Mouse (Mus musculus): Measurements from ENCODE around the gene Vti1a.
A peak's percentile ranks its signal among the peaks of the same experiment; 100 is the strongest.

Vti1a gene

GRCm38 (mm10) chr19:55641891-55642290, 325.8 kb downstream of the Vti1a start:
- no peak for DNase-seq

DNA sequence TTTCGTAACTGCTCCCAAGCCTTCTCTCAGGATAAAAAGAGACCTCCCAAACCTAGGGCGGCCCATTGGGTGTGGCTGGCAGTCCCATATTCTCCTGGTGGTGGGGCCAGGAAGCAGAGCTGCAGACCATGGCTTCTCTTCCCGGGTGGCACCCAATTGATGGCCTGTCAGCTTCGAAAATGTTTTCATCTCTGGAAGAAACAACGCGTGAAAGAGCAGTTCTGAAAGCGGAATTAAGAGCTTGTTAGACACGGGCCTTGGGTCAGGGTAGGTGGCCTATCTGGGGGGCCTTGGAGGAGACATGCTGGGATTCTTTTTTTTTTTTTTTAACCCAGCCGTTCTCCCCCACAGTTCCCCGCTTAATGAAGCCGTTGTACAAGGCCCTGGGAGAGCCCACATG, 326.3 kb downstream of the Vti1a start:
- DNase-seq: no peak

- peak; percentile 21 for DNase-seq
Measured at GRCm38 (mm10) chr19:55643288-55643901, 327.3 kb downstream of the Vti1a start.

DNA sequence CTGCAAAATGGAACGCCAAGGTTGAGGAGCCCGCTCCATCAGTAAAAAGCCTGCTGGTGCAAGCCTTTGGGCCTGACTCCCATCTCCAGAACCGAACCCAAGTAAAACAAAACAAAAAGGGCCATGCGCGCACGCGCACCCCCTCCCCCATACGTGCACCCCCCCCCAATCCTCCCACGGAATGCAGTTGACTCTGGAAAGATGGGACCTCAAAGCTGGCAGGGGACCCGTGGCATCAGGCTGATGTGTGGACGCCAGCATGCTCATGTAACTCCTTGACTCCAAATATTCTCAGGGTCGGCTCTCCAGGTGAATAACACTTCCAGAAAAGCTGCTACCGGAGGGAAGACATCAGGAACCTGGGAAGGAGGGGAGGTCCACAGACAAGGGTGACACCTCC, 327.8 kb downstream of the Vti1a start:
- no peak for DNase-seq

- DNase-seq: no peak
Measured at GRCm38 (mm10) chr19:55649363-55649762, 333.3 kb downstream of the Vti1a start.

GRCm38 (mm10) chr19:55651017-55651416, 334.9 kb downstream of the Vti1a start:
- no peak for DNase-seq

DNA sequence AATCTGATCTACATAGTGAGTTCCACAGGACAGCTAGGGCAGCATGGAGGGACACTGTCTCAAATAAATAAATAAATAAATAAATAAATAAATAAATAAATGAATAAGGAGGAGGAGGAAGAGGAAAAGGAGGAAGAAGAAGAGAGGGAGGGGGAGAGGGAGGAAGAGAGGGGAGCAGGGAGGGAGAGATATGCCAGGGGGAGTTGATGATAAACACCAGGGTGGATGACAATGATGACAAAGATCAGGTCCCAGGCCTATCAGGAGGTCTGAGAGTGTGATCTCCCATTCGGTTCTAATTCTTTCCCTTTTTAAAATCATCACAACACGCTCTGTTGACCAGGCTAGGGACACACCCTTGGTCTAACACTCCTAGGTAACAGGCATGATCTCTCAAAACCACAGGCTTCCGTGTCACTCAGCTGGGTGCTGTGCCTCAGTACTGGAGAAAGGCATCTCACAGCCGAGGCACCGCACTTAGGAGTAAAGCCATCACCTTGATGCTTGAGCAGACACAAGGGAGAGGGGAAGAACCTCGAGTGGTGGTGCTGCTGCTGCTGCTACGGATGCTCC, 336.7 kb downstream of the Vti1a start:
- DNase-seq: no peak

- DNase-seq: no peak
Measured at GRCm38 (mm10) chr19:55660165-55660564, 344.1 kb downstream of the Vti1a start.

DNA sequence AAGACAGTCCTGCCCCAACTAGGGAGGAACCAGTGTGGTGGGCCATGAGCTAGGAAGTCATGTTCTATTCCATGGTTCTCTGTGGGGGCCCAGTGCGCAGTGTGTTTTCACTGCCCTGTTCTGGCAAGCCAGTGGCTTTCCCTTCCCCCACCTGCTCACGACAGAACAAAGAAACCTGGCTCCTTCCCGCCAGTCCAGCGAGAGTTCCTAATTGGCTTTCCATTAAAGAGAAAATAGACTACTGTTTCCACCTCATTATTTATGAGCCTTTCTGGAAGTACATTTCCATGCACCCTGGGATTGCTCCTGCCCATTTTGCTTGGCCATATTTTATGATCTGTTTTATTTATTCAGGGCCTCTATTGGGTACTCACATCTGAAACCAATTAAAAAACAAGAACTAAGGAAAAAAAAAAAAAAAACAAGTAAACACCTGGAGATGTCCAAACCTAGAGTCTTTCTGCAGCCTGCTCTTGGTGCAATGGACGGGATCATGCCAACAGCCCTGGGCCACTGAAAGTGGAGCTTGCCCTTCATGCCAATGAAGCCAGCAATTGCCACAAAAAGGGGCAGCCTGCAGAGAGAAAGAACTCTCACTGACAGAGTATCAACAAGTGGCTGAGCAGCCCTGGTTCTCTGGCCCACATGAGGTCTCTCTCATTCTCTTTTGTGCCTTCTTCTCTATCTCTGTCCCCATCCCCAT, 346.6 kb downstream of the Vti1a start:
- no peak for DNase-seq

- no peak for DNase-seq
Measured at GRCm38 (mm10) chr19:55667787-55668186, 351.7 kb downstream of the Vti1a start.

GRCm38 (mm10) chr19:55668896-55669295, 352.8 kb downstream of the Vti1a start:
- DNase-seq: no peak

All from right cerebral cortex, adult 18-20 months (tissue).